Mouse (Mus musculus): Measurements from ENCODE around the gene Sipa1l1. TPM values are rescaled to one million over a fixed set of nuclear protein-coding genes. Genes with fewer than 3 reads are reported as not detected.

The Sipa1l1 gene
- polyA plus RNA-seq, 1 experiment from 2014 or later = 39.8 TPM

- peak; percentile 81 for ATAC-seq (replicated peaks; ENCODE audit: low FRiP score)
- H3K4me1 ChIP-seq = peaks cover 65% of the 10 kb centered on the region
- H3K4me2 ChIP-seq = 0 out of 2 replicates have a peak overlapping the region, but pooled peaks have one; percentile 3
- H3K36me3 ChIP-seq = no peaks in the 10 kb centered on the region
- peak overlapping the region; percentile 84 for H3K27ac ChIP-seq
- no peaks in the 10 kb centered on the region for H3K27me3 ChIP-seq
- no peaks in the 10 kb centered on the region for H3K9me3 ChIP-seq (replicated peaks)
- H3K9ac ChIP-seq = no peak overlapping the region
- 43% methylated on average over 5 of the region's 5 CpGs for WGBS
- H3K4me3 ChIP-seq (replicated peaks) = no peak overlapping the region
Observed at GRCm38 (mm10) chr12:82220367-82221089, 51.4 kb downstream of the Sipa1l1 start.

GRCm38 (mm10) chr12:82223126-82223815 is 54.2 kb downstream of the Sipa1l1 start:
- H3K36me3 ChIP-seq = no peaks in the 10 kb centered on the region
- H3K27me3 ChIP-seq = no peaks in the 10 kb centered on the region
- H3K4me1 ChIP-seq = peaks cover 66% of the 10 kb centered on the region
- H3K27ac ChIP-seq = 0 out of 2 replicates have a peak overlapping the region, but pooled peaks have one; percentile 35
- 51% methylated on average over 9 of the region's 9 CpGs for WGBS
- no peaks in the 10 kb centered on the region for H3K9me3 ChIP-seq (replicated peaks)
- no peak overlapping the region for H3K9ac ChIP-seq
- H3K4me2 ChIP-seq = no peak overlapping the region
- no peak for ATAC-seq (replicated peaks; ENCODE audit: low FRiP score)
- H3K4me3 ChIP-seq (replicated peaks) = no peak overlapping the region

- H3K4me2 ChIP-seq = no peak overlapping the region
- no peaks in the 10 kb centered on the region for H3K36me3 ChIP-seq
- no peaks in the 10 kb centered on the region for H3K9me3 ChIP-seq (replicated peaks)
- WGBS = 87% methylated on average over 7 of the region's 7 CpGs
- H3K27ac ChIP-seq = no peak overlapping the region
- H3K4me1 ChIP-seq = peaks cover 61% of the 10 kb centered on the region
- ATAC-seq (replicated peaks; ENCODE audit: low FRiP score) = no peak
- H3K4me3 ChIP-seq (replicated peaks) = no peak overlapping the region
- no peak overlapping the region for H3K9ac ChIP-seq
- no peaks in the 10 kb centered on the region for H3K27me3 ChIP-seq
Observed at GRCm38 (mm10) chr12:82224848-82225247, 55.7 kb downstream of the Sipa1l1 start.

GRCm38 (mm10) chr12:82225278-82225677 is 56.2 kb downstream of the Sipa1l1 start:
- H3K9ac ChIP-seq = no peak overlapping the region
- no peak overlapping the region for H3K27ac ChIP-seq
- ATAC-seq (replicated peaks; ENCODE audit: low FRiP score) = no peak
- H3K9me3 ChIP-seq (replicated peaks) = no peaks in the 10 kb centered on the region
- 95% methylated on average over 2 of the region's 2 CpGs for WGBS
- H3K4me2 ChIP-seq = no peak overlapping the region
- no peaks in the 10 kb centered on the region for H3K27me3 ChIP-seq
- H3K4me1 ChIP-seq = peaks cover 63% of the 10 kb centered on the region
- H3K36me3 ChIP-seq = no peaks in the 10 kb centered on the region
- H3K4me3 ChIP-seq (replicated peaks) = no peak overlapping the region

- peak overlapping the region; percentile 65 for H3K27ac ChIP-seq
- no peak overlapping the region for H3K4me3 ChIP-seq (replicated peaks)
- no peaks in the 10 kb centered on the region for H3K36me3 ChIP-seq
- H3K4me2 ChIP-seq = no peak overlapping the region
- no peaks in the 10 kb centered on the region for H3K9me3 ChIP-seq (replicated peaks)
- H3K4me1 ChIP-seq = peaks cover 63% of the 10 kb centered on the region
- WGBS = 41% methylated on average over 4 of the region's 4 CpGs
- H3K9ac ChIP-seq = no peak overlapping the region
- ATAC-seq (replicated peaks; ENCODE audit: low FRiP score) = peak; percentile 38
- H3K27me3 ChIP-seq = no peaks in the 10 kb centered on the region
Observed at GRCm38 (mm10) chr12:82225751-82226228, 56.7 kb downstream of the Sipa1l1 start.

- no peak overlapping the region for H3K9ac ChIP-seq
- peak; percentile 89 for ATAC-seq (replicated peaks; ENCODE audit: low FRiP score)
- no peak overlapping the region for H3K4me2 ChIP-seq
- no peaks in the 10 kb centered on the region for H3K27me3 ChIP-seq
- no peaks in the 10 kb centered on the region for H3K36me3 ChIP-seq
- H3K27ac ChIP-seq = peak overlapping the region; percentile 65
- H3K9me3 ChIP-seq (replicated peaks) = no peaks in the 10 kb centered on the region
- peaks cover 66% of the 10 kb centered on the region for H3K4me1 ChIP-seq
- H3K4me3 ChIP-seq (replicated peaks) = no peak overlapping the region
- 38% methylated on average over 6 of the region's 6 CpGs for WGBS
Observed at GRCm38 (mm10) chr12:82226311-82227066, 57.4 kb downstream of the Sipa1l1 start.

GRCm38 (mm10) chr12:82230127-82230526 is 61.0 kb downstream of the Sipa1l1 start:
- no peak for ATAC-seq (replicated peaks; ENCODE audit: low FRiP score)
- 0 out of 2 replicates have a peak, but pooled peaks cover 3% of the 10 kb centered on the region for H3K36me3 ChIP-seq

GRCm38 (mm10) chr12:82231191-82231590 is 62.1 kb downstream of the Sipa1l1 start:
- Histone ChIP-seq H3K27ac (0 out of 2 replicates have a peak overlapping the region, but pooled peaks have one; percentile 18), H3K9me3 (replicated peaks) (no peaks in the 10 kb centered on the region)
- WGBS = 43% methylated on average over 7 of the region's 7 CpGs

More at GRCm38 (mm10) chr12:82230127-82230526, 61.0 kb downstream of the Sipa1l1 start:
- Histone ChIP-seq H3K4me2 (no peak overlapping the region), H3K9ac (no peak overlapping the region), H3K27me3 (no peaks in the 10 kb centered on the region), H3K4me1 (peaks cover 62% of the 10 kb centered on the region), H3K9me3 (replicated peaks) (no peaks in the 10 kb centered on the region), H3K4me3 (replicated peaks) (no peak overlapping the region), H3K27ac (no peak overlapping the region)
- WGBS = 65% methylated on average over 4 of the region's 4 CpGs

GRCm38 (mm10) chr12:82233177-82233576 is 64.1 kb downstream of the Sipa1l1 start:
- Histone ChIP-seq H3K36me3 (0 out of 2 replicates have a peak, but pooled peaks cover 9% of the 10 kb centered on the region), H3K4me2 (no peak overlapping the region), H3K27ac (no peak overlapping the region), H3K4me1 (peaks cover 40% of the 10 kb centered on the region), H3K4me3 (replicated peaks) (no peak overlapping the region), H3K9ac (no peak overlapping the region), H3K9me3 (replicated peaks) (no peaks in the 10 kb centered on the region), H3K27me3 (no peaks in the 10 kb centered on the region)
- 86% methylated on average over 3 of the region's 3 CpGs for WGBS
- ATAC-seq (replicated peaks; ENCODE audit: low FRiP score) = no peak

More at GRCm38 (mm10) chr12:82231191-82231590, 62.1 kb downstream of the Sipa1l1 start:
- Histone ChIP-seq H3K9ac (no peak overlapping the region), H3K4me3 (replicated peaks) (no peak overlapping the region), H3K4me1 (peaks cover 53% of the 10 kb centered on the region), H3K36me3 (0 out of 2 replicates have a peak, but pooled peaks cover 5% of the 10 kb centered on the region), H3K27me3 (no peaks in the 10 kb centered on the region), H3K4me2 (no peak overlapping the region)
- ATAC-seq (replicated peaks; ENCODE audit: low FRiP score) = no peak

- no peak overlapping the region for H3K4me2 ChIP-seq
- 0 out of 2 replicates have a peak, but pooled peaks cover 9% of the 10 kb centered on the region for H3K36me3 ChIP-seq
- no peak overlapping the region for H3K9ac ChIP-seq
- H3K27me3 ChIP-seq = no peaks in the 10 kb centered on the region
- no peaks in the 10 kb centered on the region for H3K9me3 ChIP-seq (replicated peaks)
- 0 out of 2 replicates have a peak, but pooled peaks have one; percentile 18 for ATAC-seq (replicated peaks; ENCODE audit: low FRiP score)
- H3K4me3 ChIP-seq (replicated peaks) = no peak overlapping the region
- WGBS = 83% methylated on average over 14 of the region's 14 CpGs
- H3K27ac ChIP-seq = no peak overlapping the region
- peaks cover 37% of the 10 kb centered on the region for H3K4me1 ChIP-seq
Observed at GRCm38 (mm10) chr12:82234463-82235223, 65.5 kb downstream of the Sipa1l1 start.

GRCm38 (mm10) chr12:82237095-82237494 is 68.0 kb downstream of the Sipa1l1 start:
- Histone ChIP-seq H3K4me1 (peaks cover 14% of the 10 kb centered on the region; the same call in 1 of the 2 replicates), H3K9ac (no peak overlapping the region), H3K27me3 (no peaks in the 10 kb centered on the region), H3K9me3 (replicated peaks) (no peaks in the 10 kb centered on the region), H3K4me3 (replicated peaks) (no peak overlapping the region), H3K36me3 (0 out of 2 replicates have a peak, but pooled peaks cover 9% of the 10 kb centered on the region), H3K4me2 (no peak overlapping the region), H3K27ac (no peak overlapping the region)
- no peak for ATAC-seq (replicated peaks; ENCODE audit: low FRiP score)
- WGBS = 84% methylated on average over 4 of the region's 4 CpGs

All from kidney, embryonic 15.5 days (tissue).